Mouse (Mus musculus) bone marrow, adult 2 months (tissue): ENCODE results near the gene Gnl1. TPM values are rescaled to one million over a fixed set of nuclear protein-coding genes. Genes with fewer than 3 reads are reported as not detected.
"Not testable (repeated sequence)": the region's sequence is repeated elsewhere in the genome, so short reads cannot be mapped to it uniquely, and the experiment has no call there.

Source experiments
- H3K27ac ChIP-seq: fragments of 200-500 bp; 2 replicates; pipeline ENCODE4 v1.5.1; 2012; ENCODE audit warnings: low read depth, mild to moderate bottlenecking, control low read depth, inconsistent platforms, low read length; ENCODE audit not compliant: control insufficient read depth, poor library complexity, insufficient read depth
- H3K4me1 ChIP-seq: fragments of 200-500 bp; 2 replicates; pipeline ENCODE4 v1.6.1; 2011; ENCODE audit warnings: low read length; ENCODE audit not compliant: control insufficient read depth, insufficient read depth
- H3K4me3 ChIP-seq: fragments of 200-500 bp; replicated peaks from 2 replicates; pipeline ENCODE3; 2011; ENCODE audit warnings: mild to moderate bottlenecking, low read depth, low read length, control low read depth; ENCODE audit not compliant: control insufficient read depth
- CTCF ChIP-seq: fragments of 200-500 bp; IDR thresholded peaks from 2 replicates; pipeline ENCODE4 v1.5.1; 2011; ENCODE audit warnings: low read length, control low read depth; ENCODE audit not compliant: control insufficient read depth, insufficient read depth
- POLR2A ChIP-seq: fragments of 200-500 bp; IDR thresholded peaks from 2 replicates; pipeline ENCODE4 v1.6.1; 2011; ENCODE audit warnings: low read depth, mild to moderate bottlenecking, control low read depth, low read length, borderline replicate concordance; ENCODE audit not compliant: control insufficient read depth
- WGBS: fragments of 180-500 bp; shearing (Covaris S2); methylation state at CpG from one replicate; pipeline ENCODE4 v1.1.7; 2018; 5-methylcytosine and 5-hydroxymethylcytosine counted together
- polyA plus RNA-seq: library from polyadenylated mRNA; stranded (reverse); fragments of >200 nt; gene quantifications from 2 replicates; pipeline ENCODE4 v1.2.4, GENCODE M21; 2011; ENCODE audit warnings: low replicate concordance; ENCODE audit not compliant: missing spikeins, insufficient read depth, insufficient read length

Gene Gnl1
- 28.0 and 29.9 TPM in 2 replicates for polyA plus RNA-seq

DNA sequence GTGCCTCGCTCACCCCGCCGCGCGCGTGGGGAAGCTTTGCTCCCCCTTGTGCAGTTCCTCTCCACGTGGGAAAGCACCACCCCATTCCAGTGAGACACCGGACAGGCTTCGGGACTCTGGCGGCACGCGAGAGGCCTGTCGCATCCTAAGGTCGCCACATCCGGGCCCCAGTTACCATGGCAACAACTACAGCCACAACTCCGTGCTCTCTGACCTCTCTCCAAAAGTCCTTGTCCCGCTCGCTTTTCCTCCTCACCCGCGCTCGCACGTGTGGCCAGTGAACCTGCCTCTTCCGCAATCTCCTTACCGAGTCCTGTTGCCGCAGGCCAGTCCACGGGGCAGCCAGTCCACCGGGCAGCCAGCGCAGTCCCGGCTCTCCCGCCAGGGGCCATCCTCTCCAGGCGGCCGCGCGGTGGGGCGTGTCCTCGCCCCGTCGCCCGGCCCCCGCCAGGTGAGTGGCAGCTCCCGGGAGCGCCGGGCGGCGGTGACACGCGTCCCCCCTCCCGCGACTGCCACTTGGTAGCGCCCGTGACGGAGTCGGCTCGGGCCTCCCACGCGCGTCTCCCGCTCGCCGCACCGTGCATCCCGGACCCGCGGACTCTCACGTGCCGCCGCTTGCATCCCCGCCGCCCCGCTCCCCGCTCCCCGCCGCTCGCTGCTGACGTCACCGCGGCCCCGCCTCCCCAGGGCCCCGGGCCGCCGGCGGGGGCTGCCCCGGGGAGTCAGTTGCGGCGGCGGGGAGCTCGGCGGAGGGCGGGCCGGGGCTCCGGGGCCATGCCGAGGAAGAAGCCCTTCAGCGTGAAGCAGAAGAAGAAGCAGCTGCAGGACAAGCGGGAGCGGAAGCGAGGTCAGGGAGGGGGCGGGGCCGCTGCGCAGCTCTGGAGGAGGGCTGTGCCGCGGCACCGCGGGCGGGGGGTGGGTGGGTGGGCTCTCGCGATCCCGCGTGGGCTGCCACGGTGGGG lies at the start of gene Gnl1, which contains the start of gene Prr3:
Gene Gnl1, plus strand, starts transcription at position 451 of the 962 bp plus-strand sequence.
Gene Prr3, minus strand, starts transcription at position 836 of the 962 bp plus-strand sequence.
- H3K4me3 ChIP-seq: peak within 1 kb of the TSS; percentile 76
- TF ChIP-seq POLR2A (no peak), CTCF (no peak)
- under 1% methylated on average over 108 of the region's 109 CpGs for WGBS
- peak within 1 kb of the TSS; percentile 96 for H3K27ac ChIP-seq
- H3K4me1 ChIP-seq: no peaks in the 10 kb centered on the region; the same call in none of the 2 replicates

DNA sequence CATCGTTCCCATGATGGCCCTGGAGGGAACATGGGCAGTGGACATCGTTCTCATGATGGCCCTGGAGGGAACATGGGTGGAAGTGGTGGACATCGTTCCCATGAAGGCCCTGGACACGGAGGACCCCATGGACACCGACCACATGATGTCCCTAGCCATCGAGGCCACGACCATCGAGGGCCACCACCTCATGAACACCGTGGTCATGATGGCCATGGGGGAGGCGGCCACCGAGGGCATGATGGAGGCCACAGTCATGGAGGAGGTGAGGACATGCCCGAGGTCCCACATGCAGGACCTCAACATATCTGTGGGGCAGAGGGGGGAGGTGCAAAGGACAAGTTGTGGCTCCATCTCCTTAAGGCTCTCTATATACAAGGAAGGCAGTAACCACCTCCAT lies 49.0 kb upstream of the Gnl1 start:
- Histone ChIP-seq H3K4me3 (no peak overlapping the region), H3K27ac (no peak overlapping the region), H3K4me1 (no peaks in the 10 kb centered on the region; the same call in 1 of the 2 replicates)
- TF ChIP-seq CTCF (no peak), POLR2A (no peak)
- 91% methylated on average over 12 of the region's 12 CpGs for WGBS

DNA sequence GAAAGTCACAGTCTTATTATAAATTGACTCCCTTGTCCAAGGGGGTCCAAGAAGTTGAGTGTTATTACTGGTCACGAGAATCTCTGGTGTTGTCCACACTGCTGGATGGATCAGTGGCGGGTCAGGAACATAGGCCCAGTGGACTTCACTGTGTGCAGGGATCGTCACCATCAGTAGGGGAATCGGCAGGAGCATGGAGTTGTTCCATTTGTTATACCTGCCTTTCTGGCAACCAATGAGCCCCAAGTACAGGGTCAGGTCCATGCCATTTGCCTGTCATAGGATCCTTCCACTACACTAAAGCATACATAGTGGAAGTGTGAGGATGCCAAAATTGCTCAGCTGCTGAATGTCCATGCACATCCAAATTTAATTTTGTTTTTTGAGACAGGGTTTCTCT lies 47.0 kb upstream of the Gnl1 start:
- Histone ChIP-seq H3K4me3 (no peak overlapping the region), H3K27ac (no peak overlapping the region), H3K4me1 (no peaks in the 10 kb centered on the region)
- WGBS: 87% methylated on average over 4 of the region's 4 CpGs
- TF ChIP-seq CTCF (no peak), POLR2A (no peak)

DNA sequence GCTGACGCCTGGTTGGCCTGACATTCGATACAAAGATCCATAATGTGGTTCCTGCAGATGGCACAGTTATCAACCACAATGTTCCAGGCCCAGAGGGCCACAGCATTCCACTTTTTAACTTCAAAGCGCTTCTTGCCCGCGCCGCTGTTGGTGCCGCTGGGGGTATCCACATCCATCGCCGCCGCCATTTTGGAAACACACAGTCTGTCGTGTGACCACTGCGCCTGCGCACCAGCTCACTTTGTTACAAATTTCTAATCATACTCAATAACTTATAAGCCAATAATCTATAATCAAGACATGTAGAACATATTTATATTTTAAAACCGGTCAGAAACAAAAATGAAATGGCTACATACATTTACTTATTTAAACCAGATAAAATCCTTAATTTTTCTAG lies 43.9 kb upstream of the Gnl1 start:
- H3K4me3 ChIP-seq, H3K4me1 ChIP-seq, H3K27ac ChIP-seq: not testable (repeated sequence)
- WGBS: 88% methylated on average over 14 of the region's 14 CpGs

DNA sequence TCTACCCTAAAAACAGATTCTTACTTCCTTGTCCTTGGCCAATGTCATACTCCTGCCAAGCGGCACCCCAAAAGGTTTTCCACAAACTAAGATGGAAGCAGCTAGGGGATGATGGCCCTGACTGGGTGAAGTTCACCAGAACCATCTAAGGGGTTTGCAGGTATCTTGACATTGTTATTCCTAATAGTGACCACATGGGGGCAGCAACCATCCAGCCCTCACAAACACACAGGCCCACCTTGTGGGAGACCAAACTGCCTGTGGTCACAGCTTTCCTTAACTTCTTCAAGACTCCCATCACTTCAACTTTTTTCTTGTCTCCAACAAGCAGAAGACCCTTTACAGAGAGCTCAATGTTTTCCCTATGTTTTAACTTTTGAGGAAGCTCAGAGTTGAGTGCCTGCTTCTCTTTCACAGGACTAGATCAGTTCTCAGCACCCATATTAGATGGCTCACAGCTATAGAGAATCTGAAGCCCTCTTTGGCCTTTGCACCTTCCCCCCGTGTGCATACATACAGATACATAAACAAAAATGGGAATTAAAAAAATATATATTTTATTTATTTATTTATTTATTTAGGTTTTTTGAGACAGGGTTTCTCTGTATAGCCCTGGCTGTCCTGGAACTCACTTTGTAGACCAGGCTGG lies 41.8 kb upstream of the Gnl1 start:
- TF ChIP-seq POLR2A (no peak), CTCF (peak; percentile 87)
- Histone ChIP-seq H3K4me3 (no peak overlapping the region), H3K4me1 (no peaks in the 10 kb centered on the region), H3K27ac (no peak overlapping the region)
- WGBS: 28% methylated on average over 2 of the region's 2 CpGs

DNA sequence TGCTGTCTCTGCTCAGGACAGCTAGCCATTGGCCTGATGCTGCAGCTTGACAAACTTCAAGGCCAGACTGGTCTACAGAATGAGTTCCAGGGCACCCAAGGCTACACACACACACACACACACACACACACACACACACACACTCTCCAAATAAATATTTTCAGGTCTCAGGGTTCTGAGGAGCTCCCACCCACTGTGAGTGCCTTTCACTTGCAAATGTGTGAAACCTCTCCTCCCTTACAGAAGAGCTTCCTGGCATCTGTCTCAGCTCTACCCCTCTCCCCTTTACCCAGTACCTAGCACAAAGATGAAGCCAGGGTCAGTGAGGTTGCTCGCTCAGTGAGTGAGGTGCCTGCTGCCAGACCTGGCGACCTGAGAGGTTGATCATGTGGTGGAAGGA lies 40.5 kb upstream of the Gnl1 start:
- no peak overlapping the region for H3K4me3 ChIP-seq
- TF ChIP-seq POLR2A: no peak
- TF ChIP-seq CTCF: no peak
- WGBS: 79% methylated on average over 2 of the region's 2 CpGs
- H3K27ac ChIP-seq: no peak overlapping the region
- H3K4me1 ChIP-seq: no peaks in the 10 kb centered on the region

DNA sequence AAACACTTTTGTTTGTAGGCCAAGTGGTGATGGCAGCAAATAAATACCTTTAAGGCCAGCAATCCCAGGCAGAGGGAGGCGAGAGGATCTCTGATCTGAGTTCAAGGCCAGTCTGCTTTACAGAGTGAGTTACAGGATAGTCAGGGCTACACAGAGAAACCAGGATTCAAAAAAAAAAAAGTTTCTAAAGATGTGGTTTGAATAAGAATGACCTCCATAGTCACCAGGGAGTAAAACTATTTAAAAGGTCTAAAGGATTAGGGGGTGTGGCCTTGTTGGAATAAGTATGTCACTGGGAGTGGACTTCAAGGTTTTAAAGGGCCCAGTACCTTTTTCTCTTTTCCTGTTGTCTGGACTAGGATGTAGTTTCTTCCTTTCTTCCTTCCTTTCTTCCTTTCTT lies 39.7 kb upstream of the Gnl1 start:
- TF ChIP-seq POLR2A (no peak), CTCF (no peak)
- no peak overlapping the region for H3K27ac ChIP-seq
- no peaks in the 10 kb centered on the region for H3K4me1 ChIP-seq
- WGBS: 79% methylated on average over 1 of the region's 1 CpGs
- H3K4me3 ChIP-seq: no peak overlapping the region

DNA sequence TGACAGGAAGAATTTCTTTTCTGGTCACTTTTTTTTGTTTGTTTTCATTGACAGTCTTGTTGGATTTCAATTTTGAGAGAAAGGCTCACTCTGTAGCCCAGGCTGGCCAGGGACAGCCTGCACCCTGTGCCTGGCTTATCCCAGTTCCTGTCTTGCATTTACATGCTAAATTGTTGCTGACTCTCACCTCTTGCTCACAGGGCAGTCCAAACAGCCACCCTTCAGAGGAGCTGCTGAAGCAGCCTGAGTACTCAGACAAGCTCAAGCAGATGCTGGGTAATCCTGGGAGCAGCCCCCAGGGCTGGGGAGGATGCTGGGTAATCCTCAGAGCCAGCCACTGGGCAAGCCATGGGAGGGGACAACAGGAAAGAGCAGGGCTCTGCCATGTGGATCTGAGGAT lies 28.7 kb upstream of the Gnl1 start:
- not testable (repeated sequence) for H3K4me3 ChIP-seq

DNA sequence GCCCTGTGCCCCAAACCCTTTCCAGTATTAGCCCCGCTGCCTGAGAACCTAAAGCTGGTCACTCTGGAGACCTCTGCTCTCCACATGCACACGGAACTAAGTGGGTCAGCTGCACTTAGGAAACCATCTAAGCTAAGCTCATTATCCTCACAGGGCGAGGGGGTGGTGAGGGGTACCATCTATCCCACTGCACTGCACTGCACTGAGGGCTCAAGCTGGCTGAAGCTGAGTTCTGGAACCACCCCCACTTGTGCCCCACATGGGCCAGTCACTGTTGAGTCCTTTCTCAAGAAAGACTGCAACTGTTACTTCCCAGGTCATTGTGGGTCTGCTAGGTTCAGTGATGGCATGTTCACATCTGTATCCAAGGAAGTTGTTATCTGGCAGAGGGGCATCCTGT lies 27.1 kb upstream of the Gnl1 start:
- not testable (repeated sequence) for H3K4me3 ChIP-seq, H3K4me1 ChIP-seq, H3K27ac ChIP-seq
- 73% methylated on average over 3 of the region's 3 CpGs for WGBS

More for the DNA sequence above, 28.7 kb upstream of the Gnl1 start:
- H3K27ac ChIP-seq, H3K4me1 ChIP-seq: not testable (repeated sequence)
